Mouse (Mus musculus) heart, postnatal 36 days (tissue): Measurements from ENCODE around the gene Pomgnt2. TPM values are rescaled to one million over a fixed set of nuclear protein-coding genes. Genes with fewer than 3 reads are reported as not detected.

Source experiments
- DNase-seq, 2 experiments: peaks; one replicate each; pipeline ENCODE4 v3.0.0; 2021 to 2022
- intact Hi-C: fragments of 180-260 bp; cut with DNase I; formaldehyde crosslinking; loops from one replicate; pipeline ENCODE4 v1.15.1; 2025
- total RNA-seq, 2 experiments: library from RNA; stranded (reverse); gene quantifications; 2 replicates each; pipeline ENCODE4 v1.2.3; 2021

Pomgnt2 gene
- total RNA-seq, 2 experiments from 2014 or later = 10.6 to 14.9 TPM

DNA sequence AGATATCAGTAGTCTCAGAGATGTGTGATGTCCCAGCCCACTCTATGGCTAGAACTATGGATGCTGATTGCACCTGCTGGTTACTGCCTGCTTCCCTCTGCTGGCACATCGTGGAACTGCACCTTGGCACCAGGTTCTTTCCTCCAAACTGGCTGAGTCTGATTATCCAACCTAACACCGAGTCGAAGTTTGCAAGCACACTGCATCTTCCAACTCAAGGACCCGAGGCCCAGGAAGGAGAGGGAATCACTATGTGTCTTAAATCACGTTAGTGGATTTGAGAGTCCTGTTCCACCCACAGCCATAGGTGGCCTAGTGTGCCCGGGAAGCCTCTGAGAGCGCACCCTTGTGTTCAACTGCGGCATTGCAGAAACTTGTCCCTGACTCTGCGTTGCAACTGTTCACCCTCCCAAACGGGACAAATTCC, 17.3 kb upstream of the Pomgnt2 start:
- DNase-seq = peak; percentile 79 to 89
- intact Hi-C loops = loop anchor here (10.0 kb wide), 1 partner anchor 301 kb away; no protein-coding TSS in a partner anchor

GRCm38 (mm10) chr9:122013629-122014028, 16.7 kb upstream of the Pomgnt2 start:
- intact Hi-C loops = loop anchor here (10.0 kb wide), 1 partner anchor 301 kb away; no protein-coding TSS in a partner anchor
- DNase-seq = no peak

- no peak for DNase-seq
- intact Hi-C loops = loop anchor here (10.0 kb wide), 1 partner anchor 302 kb away; no protein-coding TSS in a partner anchor
Measured at GRCm38 (mm10) chr9:122012816-122013215, 15.9 kb upstream of the Pomgnt2 start.

DNA sequence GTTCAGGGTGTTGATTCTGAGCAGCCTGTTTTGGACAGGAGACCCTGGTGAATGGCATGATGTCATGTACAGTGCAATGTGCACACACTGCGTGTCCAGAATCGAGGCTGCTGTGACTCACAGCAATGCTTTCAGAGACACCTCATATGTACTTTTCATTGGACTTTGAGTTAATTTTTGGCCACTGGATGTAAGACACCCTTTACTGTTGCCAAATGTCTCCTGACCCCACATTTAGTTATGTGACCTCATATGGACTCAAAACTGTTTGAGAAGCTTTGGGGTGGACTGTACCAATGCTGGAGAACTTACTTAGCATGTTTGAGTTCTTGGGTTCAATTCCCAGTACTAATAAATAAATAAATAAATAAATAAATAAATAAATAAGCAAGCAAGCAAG, 13.8 kb upstream of the Pomgnt2 start:
- no peak for DNase-seq
- intact Hi-C loops = loop anchor here (10.0 kb wide), 1 partner anchor 304 kb away; no protein-coding TSS in a partner anchor

DNA sequence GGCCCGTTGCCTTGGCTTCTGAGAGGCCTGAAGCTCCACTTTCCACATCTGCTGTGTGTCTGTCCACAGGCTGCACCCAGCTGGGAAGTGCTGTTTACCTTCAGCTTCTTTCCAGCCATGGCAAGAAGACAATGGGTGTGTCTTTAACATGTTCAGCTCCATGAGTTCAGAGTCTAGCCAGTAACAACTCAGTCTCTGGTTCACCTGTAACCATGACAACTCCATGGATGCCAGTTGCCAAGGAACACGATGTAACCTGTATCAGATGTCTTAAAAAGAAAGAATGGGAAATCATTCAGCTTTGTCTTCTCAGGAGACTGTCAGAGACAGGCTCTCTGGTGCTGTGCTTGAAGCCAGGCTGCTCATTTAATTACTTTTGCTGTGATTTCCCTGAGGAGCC, 12.0 kb upstream of the Pomgnt2 start:
- intact Hi-C loops = no loop called here
- DNase-seq = no peak

DNA sequence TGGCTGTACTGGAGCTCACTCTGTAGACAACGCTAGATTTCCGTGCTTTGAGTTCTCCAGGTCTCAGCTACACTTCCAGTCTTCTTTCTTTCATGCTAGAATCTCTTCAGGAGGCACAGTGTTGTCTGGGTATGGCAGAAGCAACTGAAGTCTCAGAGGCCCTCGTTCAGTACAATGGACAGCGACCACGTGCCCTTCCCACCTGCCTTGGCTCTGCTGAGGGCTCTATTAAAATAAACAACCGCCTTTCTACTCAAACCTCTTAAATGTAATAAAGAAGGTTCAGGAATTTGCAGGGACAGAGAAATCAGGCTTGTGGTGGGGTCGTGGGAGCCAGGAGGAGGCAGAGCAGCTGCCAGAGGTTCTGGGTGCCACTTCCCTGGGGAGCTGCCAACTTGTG, 9.7 kb upstream of the Pomgnt2 start:
- no peak for DNase-seq
- intact Hi-C loops = no loop called here

- DNase-seq = no peak
- intact Hi-C loops = no loop called here
Measured at GRCm38 (mm10) chr9:122006175-122006574, 9.3 kb upstream of the Pomgnt2 start.

- intact Hi-C loops = no loop called here
- no peak for DNase-seq
Measured at GRCm38 (mm10) chr9:121997978-121998377, 1.1 kb upstream of the Pomgnt2 start.

DNA sequence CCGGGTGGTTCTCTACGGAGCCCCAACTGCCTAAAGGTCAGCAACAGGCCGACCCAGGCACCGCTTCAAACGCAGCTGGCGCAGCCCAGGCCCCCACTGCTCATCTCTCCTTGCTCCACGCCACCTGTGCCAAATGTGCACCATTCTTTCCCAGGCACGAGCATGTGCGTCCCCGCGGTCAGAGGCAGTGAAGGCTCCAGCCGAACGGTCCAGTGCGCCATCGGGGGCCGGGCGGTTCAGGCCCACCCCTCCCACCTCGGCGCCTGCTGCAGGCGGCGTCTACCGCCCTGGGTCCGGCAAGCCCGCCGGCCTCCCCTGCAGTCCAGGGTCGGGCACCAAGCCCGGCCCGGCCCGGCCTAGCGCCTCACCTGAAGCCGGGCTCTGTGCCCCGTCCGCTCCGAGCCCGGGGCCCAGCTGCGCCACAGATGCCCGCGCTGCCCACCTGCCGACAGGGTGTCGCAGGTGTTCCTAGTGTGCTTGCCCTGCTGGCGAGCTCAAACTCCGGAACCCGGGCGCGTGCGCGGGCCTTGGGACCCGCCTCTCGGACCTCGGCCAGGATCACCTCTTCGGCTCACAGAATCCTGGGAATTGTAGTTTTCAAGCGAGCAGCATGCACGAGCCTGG, 1.3 kb downstream of the Pomgnt2 start:
- DNase-seq = peak; percentile 84 to 86
- intact Hi-C loops = no loop called here

- no peak for DNase-seq
- intact Hi-C loops = no loop called here
Measured at GRCm38 (mm10) chr9:121995077-121995476, 1.8 kb downstream of the Pomgnt2 start.

GRCm38 (mm10) chr9:121993047-121993446, 3.9 kb downstream of the Pomgnt2 start:
- DNase-seq = no peak
- intact Hi-C loops = no loop called here

DNA sequence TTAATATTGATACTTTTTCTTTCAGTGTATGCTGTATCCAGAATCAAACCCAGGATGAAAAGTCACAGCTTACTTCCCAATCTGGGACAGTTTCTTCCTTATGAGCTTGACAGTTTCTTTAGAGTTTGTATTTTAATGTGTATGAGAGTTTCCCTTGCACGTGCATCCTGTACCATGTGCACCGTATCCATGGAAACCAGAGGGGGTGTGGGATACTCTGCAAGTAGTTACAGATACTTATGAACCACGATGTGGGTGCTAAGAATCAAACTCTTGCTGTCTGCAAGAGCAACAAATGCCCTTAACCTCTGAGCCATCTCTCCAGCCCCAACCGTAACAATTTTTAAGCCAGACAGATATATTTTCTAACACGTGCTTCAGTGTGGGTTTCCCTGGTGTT, 5.9 kb downstream of the Pomgnt2 start:
- intact Hi-C loops = no loop called here
- DNase-seq = no peak

DNA sequence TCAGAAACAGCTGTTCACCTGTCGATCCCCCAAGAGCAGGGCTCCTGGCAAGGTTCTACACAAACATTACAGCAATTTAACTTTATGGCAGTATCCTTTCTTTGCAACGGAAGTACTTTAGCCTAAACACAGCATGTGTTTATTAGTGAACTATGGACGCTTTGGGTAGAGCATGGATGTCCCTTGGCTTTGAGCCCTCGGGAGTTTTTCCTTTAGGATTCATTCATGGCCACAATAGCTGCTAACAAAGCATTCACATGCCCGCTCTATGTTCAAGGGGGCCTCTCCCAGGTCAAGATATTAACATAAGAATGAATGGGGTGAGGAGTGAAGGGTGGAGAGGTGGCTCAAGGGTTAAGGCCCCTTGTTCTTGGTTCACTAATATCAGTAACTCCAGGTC, 7.4 kb downstream of the Pomgnt2 start:
- intact Hi-C loops = loop anchor here (5.0 kb wide), 1 partner anchor 142 kb away; no protein-coding TSS in a partner anchor
- no peak for DNase-seq

DNA sequence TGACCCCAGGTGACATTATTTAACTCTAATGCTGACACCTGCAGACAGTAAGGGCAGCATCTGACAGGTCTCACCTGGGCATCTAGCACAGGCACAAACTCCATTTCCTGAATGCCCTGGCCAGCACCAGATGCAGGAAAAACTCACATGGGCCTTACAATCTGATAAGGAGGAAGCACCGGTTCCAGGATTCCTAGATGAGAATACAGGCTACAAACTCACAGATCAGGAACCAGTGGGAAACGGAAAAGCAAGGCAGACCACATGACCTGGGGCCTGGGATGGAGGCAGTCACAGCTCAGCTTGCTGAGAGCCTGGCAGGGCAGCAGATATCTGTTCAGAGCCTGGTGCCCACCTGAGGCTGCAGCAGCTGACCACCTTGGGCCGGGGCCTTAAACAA, 8.0 kb downstream of the Pomgnt2 start:
- intact Hi-C loops = loop anchor here (5.0 kb wide), 1 partner anchor 142 kb away; no protein-coding TSS in a partner anchor
- no peak for DNase-seq

DNA sequence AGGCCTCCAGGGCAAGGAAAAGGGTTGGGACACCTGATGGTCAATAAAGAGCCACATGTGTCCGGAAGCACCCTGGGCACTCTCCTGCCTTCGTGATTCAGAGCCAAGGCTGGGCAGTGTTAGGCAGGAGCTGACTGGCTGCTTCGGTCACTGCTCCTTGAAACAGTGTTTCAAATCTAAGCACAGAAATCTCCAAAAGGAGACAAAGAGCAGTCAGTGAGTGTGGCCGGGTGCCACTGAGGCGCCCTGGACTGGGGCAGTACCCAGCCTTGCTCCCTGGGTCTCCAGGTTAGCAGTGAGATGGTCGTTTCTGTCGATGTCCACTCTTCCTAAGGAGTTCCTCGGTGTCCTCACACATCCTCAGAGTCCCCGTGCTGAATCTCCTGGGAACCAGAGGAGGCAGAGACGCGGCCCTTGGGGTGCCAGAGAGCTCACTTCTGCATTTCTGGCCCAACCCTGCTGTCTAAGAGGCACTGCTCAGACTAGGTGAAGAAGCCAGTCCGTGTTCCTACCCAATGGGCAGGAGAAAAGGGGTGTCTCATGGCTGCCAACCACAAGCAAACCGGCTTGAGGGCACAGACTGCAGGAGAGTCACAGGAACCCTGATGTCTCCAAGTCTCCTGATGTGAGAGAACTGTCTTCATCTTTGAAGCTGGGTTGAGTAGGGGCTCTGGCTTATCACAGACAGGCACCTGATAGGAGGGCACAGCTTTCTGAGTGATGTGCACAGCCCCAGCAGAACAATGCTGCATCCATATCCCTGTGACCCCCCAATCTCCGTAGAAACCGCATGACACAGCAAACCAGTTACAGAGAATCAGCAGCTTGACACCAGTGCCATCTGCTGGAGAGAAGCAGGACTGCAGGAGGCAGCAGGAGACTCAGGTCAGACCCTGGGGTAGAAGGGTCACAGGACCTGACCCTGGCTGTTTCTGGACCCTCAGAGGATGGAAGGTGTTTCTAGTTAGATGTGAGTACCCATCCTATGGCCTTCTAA, 12.1 kb downstream of the Pomgnt2 start:
- intact Hi-C loops = loop anchor here (1.0 to 5.0 kb wide), 3 partner anchors 37 to 137 kb away; no protein-coding TSS in a partner anchor
- DNase-seq = peak; percentile 81 to 87

DNA sequence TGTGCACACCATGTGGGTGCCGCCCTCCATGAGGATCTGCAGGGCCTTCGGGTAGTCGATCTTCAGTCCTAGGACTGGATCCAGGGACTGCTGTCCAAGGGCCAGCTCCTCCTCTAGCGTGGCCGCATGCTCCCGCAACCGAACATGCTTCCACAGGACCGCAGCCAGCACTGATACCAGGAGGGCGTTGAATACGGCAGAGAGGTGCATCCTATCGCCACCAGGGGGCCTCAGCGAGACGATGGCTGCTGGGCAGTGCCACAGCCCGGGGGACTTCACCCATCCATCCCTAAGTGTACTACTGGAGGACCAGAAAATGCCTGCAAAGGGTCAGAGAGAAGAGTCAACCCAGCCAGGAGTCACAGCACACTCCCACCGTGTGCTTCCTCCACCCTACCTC, 13.4 kb downstream of the Pomgnt2 start:
- DNase-seq = peak; percentile 74 to 80
- intact Hi-C loops = no loop called here

DNA sequence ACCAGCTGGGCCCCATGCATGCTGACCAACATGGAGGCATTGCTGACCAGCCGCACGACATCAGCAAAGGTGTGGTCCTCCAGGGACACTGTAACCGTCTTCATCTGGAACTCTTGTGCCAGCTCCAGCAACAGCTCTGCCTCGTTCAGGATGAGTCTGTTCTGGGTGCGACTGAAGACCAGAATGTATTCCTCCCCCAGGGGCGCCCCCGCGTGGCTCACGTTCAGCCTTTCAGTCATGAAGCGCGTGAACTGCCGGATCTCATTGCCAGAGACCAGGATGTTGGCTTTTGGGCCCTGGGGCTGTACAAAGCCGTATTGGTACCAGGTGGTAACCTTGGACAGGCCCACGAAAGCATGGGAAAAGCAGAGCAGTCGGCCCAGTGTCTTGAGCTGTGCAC, 14.2 kb downstream of the Pomgnt2 start:
- intact Hi-C loops = no loop called here
- DNase-seq = no peak

GRCm38 (mm10) chr9:121982214-121982613, 14.7 kb downstream of the Pomgnt2 start:
- no peak for DNase-seq
- intact Hi-C loops = no loop called here

DNA sequence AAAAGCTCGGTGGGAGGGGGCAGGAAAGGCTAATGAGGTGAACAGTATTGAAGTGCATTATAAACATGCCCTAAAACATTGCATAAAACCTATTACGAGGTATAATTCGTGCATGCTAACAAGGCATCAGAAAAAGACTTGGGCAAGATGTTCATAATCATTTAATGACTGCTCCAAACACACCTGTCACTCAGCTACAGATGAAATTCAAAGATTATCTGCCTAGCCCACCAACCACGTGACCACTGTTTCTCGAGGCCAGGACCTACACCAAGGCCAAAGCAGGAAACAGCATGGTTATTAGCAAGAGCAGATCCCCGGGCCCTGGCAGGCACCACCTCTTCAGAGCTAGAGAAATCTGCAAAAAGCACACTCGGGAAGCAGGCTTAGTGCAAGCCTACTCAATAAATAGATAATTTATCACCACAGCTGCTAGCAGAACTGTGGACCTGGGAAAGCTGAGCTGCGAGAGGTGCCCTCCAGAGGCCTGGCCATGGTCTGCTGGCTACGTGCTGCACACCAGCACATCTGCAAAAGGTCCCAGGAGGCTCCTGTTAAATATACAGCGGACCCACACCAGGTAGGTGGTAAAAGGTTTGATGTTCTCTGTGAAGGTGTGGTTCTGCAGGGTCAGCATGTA, 15.3 kb downstream of the Pomgnt2 start:
- DNase-seq = no peak
- intact Hi-C loops = no loop called here

- no peak for DNase-seq
- intact Hi-C loops = no loop called here
Measured at GRCm38 (mm10) chr9:121981046-121981445, 15.9 kb downstream of the Pomgnt2 start.

GRCm38 (mm10) chr9:121975321-121975720, 21.6 kb downstream of the Pomgnt2 start:
- intact Hi-C loops = no loop called here
- no peak for DNase-seq
